Mouse (Mus musculus) layer of hippocampus, adult 2 months (tissue): Measurements from ENCODE around the gene Smg6. TPM values are rescaled to one million over a fixed set of nuclear protein-coding genes. Genes with fewer than 3 reads are reported as not detected.

ENCODE experiments used
- DNase-seq, 2 experiments: peaks; one replicate each; pipeline ENCODE4 v3.0.0; 2022; ENCODE audit warnings: low spot score in 2 of 2
- H3K27ac ChIP-seq: fragments of 200-600 bp; 2 replicates; pipeline ENCODE4 v1.8.1; 2022
- H3K4me3 ChIP-seq: fragments of 200-600 bp; 2 replicates; pipeline ENCODE4 v1.8.1; 2022; ENCODE audit warnings: mild to moderate bottlenecking
- CTCF ChIP-seq: fragments of 200-600 bp; conservative IDR thresholded peaks from 2 replicates; pipeline ENCODE4 v1.8.1; 2022; ENCODE audit warnings: antibody characterized with exemption, mild to moderate bottlenecking, moderate library complexity
- total RNA-seq, 2 experiments: library from RNA; stranded (reverse); gene quantifications; 2 replicates each; pipeline ENCODE4 v1.2.3; 2021

Gene Smg6
- total RNA-seq, 2 experiments from 2014 or later: 31.9 to 34.7 TPM

- DNase-seq: no peak
- Histone ChIP-seq H3K27ac (no peak overlapping the region), H3K4me3 (no peak overlapping the region)
- TF ChIP-seq CTCF: no peak
Measured at GRCm38 (mm10) chr11:75049146-75049545, 123.5 kb downstream of the Smg6 start.

- H3K4me3 ChIP-seq: no peak overlapping the region
- no peak for TF ChIP-seq CTCF
- H3K27ac ChIP-seq: no peak overlapping the region
- DNase-seq: no peak
Measured at GRCm38 (mm10) chr11:75049807-75050206, 124.2 kb downstream of the Smg6 start.

- Histone ChIP-seq H3K4me3 (no peak overlapping the region), H3K27ac (peak overlapping the region; percentile 2)
- TF ChIP-seq CTCF: no peak
- no peak for DNase-seq
Measured at GRCm38 (mm10) chr11:75051239-75051638, 125.6 kb downstream of the Smg6 start.

GRCm38 (mm10) chr11:75051712-75052550 is 126.3 kb downstream of the Smg6 start:
- H3K27ac ChIP-seq: peak overlapping the region; percentile 2
- TF ChIP-seq CTCF: peak; percentile 26; the same call in 1 of the 2 replicates
- DNase-seq: no peak
- no peak overlapping the region for H3K4me3 ChIP-seq

- TF ChIP-seq CTCF: no peak
- Histone ChIP-seq H3K4me3 (no peak overlapping the region), H3K27ac (no peak overlapping the region)
- no peak for DNase-seq
Measured at GRCm38 (mm10) chr11:75053020-75053419, 127.4 kb downstream of the Smg6 start.

- no peak for DNase-seq
- H3K27ac ChIP-seq: no peak overlapping the region
- no peak overlapping the region for H3K4me3 ChIP-seq
- no peak for TF ChIP-seq CTCF
Measured at GRCm38 (mm10) chr11:75053722-75054121, 128.1 kb downstream of the Smg6 start.

GRCm38 (mm10) chr11:75054184-75054877 is 128.7 kb downstream of the Smg6 start:
- no peak overlapping the region for H3K27ac ChIP-seq
- no peak overlapping the region for H3K4me3 ChIP-seq
- TF ChIP-seq CTCF: no peak
- DNase-seq: peak in 1 of 2 experiments; percentile 43

GRCm38 (mm10) chr11:75054878-75055214 is 129.2 kb downstream of the Smg6 start:
- H3K27ac ChIP-seq: no peak overlapping the region
- no peak for TF ChIP-seq CTCF
- no peak for DNase-seq
- no peak overlapping the region for H3K4me3 ChIP-seq

- no peak for TF ChIP-seq CTCF
- Histone ChIP-seq H3K4me3 (no peak overlapping the region), H3K27ac (no peak overlapping the region)
- no peak for DNase-seq
Measured at GRCm38 (mm10) chr11:75062650-75063049, 137.0 kb downstream of the Smg6 start.

- Histone ChIP-seq H3K4me3 (no peak overlapping the region), H3K27ac (no peak overlapping the region)
- DNase-seq: no peak
- TF ChIP-seq CTCF: no peak
Measured at GRCm38 (mm10) chr11:75064266-75064665, 138.6 kb downstream of the Smg6 start.

- Histone ChIP-seq H3K27ac (no peak overlapping the region), H3K4me3 (no peak overlapping the region)
- TF ChIP-seq CTCF: no peak
- no peak for DNase-seq
Measured at GRCm38 (mm10) chr11:75071352-75071751, 145.7 kb downstream of the Smg6 start.

GRCm38 (mm10) chr11:75072932-75073625 is 147.5 kb downstream of the Smg6 start:
- no peak for DNase-seq
- H3K4me3 ChIP-seq: no peak overlapping the region
- H3K27ac ChIP-seq: no peak overlapping the region
- 0 out of 2 replicates have a peak, but pooled peaks have one; percentile 13 for TF ChIP-seq CTCF

- Histone ChIP-seq H3K27ac (no peak overlapping the region), H3K4me3 (no peak overlapping the region)
- TF ChIP-seq CTCF: no peak
- no peak for DNase-seq
Measured at GRCm38 (mm10) chr11:75073696-75074095, 148.1 kb downstream of the Smg6 start.
